Mouse (Mus musculus): ENCODE measurements around the gene Cd2bp2. TPM values are rescaled to one million over a fixed set of nuclear protein-coding genes. Genes with fewer than 3 reads are reported as not detected.

The Cd2bp2 gene
- 27.7 and 29.2 TPM in 2 replicates for polyA plus RNA-seq (2015; fragmentation: Nextera tagmentation; extraction: Ambion mirVana)

GRCm38 (mm10) chr7:127195544-127196295 lies at the start of gene Cd2bp2:
Gene Cd2bp2 (minus strand): TSS chr7:127196050.

DNA sequence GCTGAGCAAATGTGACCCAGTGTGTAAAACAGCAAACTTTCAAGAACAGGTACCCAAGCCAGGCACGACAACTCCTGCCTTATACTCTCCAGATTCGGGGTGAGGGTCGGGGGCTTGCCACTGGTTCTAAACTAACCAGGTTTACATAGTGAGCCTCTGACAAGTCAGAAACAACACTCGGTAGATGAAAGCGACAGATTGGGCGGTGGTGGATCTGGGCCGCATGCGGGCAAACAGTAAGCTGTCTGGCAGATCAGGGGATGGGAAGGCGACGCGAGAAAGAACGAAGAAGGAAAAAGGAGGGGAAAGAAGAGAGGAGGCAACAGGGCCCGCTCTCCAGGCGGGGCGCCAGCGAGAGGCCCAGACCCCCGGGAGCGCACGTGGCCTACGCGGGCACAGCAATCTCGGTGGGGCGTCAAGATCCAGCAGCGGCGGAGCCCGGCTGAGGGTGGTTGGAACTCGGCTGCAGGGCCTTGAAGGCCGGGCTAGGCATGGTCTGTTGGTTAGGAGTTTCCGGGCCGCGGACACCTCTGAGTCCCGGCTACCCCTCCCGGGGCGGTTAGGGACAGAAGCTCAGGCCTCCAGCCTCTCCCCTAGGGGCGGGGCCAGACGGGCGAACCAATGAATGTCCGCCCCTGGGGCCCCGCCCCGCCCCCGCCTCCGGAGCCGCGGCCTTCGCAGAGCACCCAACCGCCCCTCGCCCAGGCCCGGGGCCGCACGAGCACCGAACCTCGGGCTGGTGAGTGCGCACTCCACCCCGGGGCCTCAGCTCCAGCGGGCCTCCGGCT lies 48.2 kb upstream of the Cd2bp2 start, which contains the start of gene Zfp771:
Gene Zfp771 (plus strand): TSS at position 405 of the 788 bp plus-strand sequence.

GRCm38 (mm10) chr7:127232622-127233367 lies 36.9 kb upstream of the Cd2bp2 start, which contains the start of the genes Zfp553 and Sept1:
Gene Zfp553 (plus strand): TSS chr7:127233061.
Gene Sept1 (minus strand): TSS chr7:127233130.

GRCm38 (mm10) chr7:127208553-127209438 lies 12.9 kb upstream of the Cd2bp2 start, which contains the start of gene Mylpf:
Gene Mylpf (plus strand): TSS chr7:127208890.

DNA sequence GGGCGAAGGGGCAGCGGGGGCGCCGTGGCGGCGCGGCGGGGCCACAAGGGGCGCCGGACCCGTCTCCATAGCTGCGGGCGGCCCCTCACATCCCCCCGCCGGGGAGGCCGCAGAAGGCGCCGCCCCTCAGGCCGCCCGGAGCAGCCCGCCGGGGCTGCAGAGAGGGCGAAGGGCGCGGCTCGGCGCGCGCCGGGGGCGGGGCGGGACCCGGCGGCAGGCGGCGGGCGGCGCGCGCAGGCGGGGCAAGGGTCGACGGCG lies 12.4 kb upstream of the Cd2bp2 start, which contains the start of gene Tbc1d10b:
Gene Tbc1d10b (minus strand): TSS at position 174 of the 258 bp plus-strand sequence.

Other genes with a start within 250 kb of the Cd2bp2 start
- gene Asphd1, start 246.5 kb downstream of the Cd2bp2 start, polyA plus RNA-seq (2015; fragmentation: Nextera tagmentation; extraction: Ambion mirVana), result 0.12 TPM in 1 of 2 replicates, not detected in the other
- gene Sez6l2, start 245.5 kb downstream of the Cd2bp2 start, polyA plus RNA-seq (2015; fragmentation: Nextera tagmentation; extraction: Ambion mirVana), result 0.34 and 0.40 TPM in 2 replicates
- 56.1 and 61.1 TPM in 2 replicates for gene Cdipt, start 220.1 kb downstream of the Cd2bp2 start, polyA plus RNA-seq (2015; fragmentation: Nextera tagmentation; extraction: Ambion mirVana)
- 1.4 and 2.3 TPM in 2 replicates for gene Cdiptos, start 220.0 kb downstream of the Cd2bp2 start, polyA plus RNA-seq (2015; fragmentation: Nextera tagmentation; extraction: Ambion mirVana)
- 13.4 and 15.9 TPM in 2 replicates for gene Mvp, start 181.4 kb downstream of the Cd2bp2 start, polyA plus RNA-seq (2015; fragmentation: Nextera tagmentation; extraction: Ambion mirVana)
- not detected in 2 replicates for gene Pagr1b, start 179.6 kb downstream of the Cd2bp2 start, polyA plus RNA-seq (2015; fragmentation: Nextera tagmentation; extraction: Ambion mirVana)
- gene Pagr1a, start 178.7 kb downstream of the Cd2bp2 start, polyA plus RNA-seq (2015; fragmentation: Nextera tagmentation; extraction: Ambion mirVana), result 32.5 and 43.1 TPM in 2 replicates
- gene Gm42742, start 175.0 kb downstream of the Cd2bp2 start, polyA plus RNA-seq (2015; fragmentation: Nextera tagmentation; extraction: Ambion mirVana), result 3.7 and 10.6 TPM in 2 replicates
- gene Prrt2, start 174.8 kb downstream of the Cd2bp2 start, polyA plus RNA-seq (2015; fragmentation: Nextera tagmentation; extraction: Ambion mirVana), result 0.55 and 0.86 TPM in 2 replicates
- 47.2 and 48.3 TPM in 2 replicates for gene Maz, start 169.0 kb downstream of the Cd2bp2 start, polyA plus RNA-seq (2015; fragmentation: Nextera tagmentation; extraction: Ambion mirVana)
- 109 and 120 TPM in 2 replicates for gene Kif22, start 153.6 kb downstream of the Cd2bp2 start, polyA plus RNA-seq (2015; fragmentation: Nextera tagmentation; extraction: Ambion mirVana)
- 10.1 and 23.2 TPM in 2 replicates for gene Zg16, start 108.7 kb downstream of the Cd2bp2 start, polyA plus RNA-seq (2015; fragmentation: Nextera tagmentation; extraction: Ambion mirVana)
- gene AI467606, start 104.7 kb downstream of the Cd2bp2 start, polyA plus RNA-seq (2015; fragmentation: Nextera tagmentation; extraction: Ambion mirVana), result 24.3 and 30.3 TPM in 2 replicates
- 1.4 and 1.5 TPM in 2 replicates for gene Qprt, start 73.8 kb downstream of the Cd2bp2 start, polyA plus RNA-seq (2015; fragmentation: Nextera tagmentation; extraction: Ambion mirVana)
- gene Spn, start 58.2 kb downstream of the Cd2bp2 start, polyA plus RNA-seq (2015; fragmentation: Nextera tagmentation; extraction: Ambion mirVana), result 20.0 and 22.3 TPM in 2 replicates
- gene Tbc1d10b, start 12.4 kb upstream of the Cd2bp2 start, polyA plus RNA-seq (2015; fragmentation: Nextera tagmentation; extraction: Ambion mirVana), result 21.0 and 22.5 TPM in 2 replicates
- 34.1 and 37.7 TPM in 2 replicates for gene Mylpf, start 12.8 kb upstream of the Cd2bp2 start, polyA plus RNA-seq (2015; fragmentation: Nextera tagmentation; extraction: Ambion mirVana)
- 10.2 and 11.5 TPM in 2 replicates for gene Zfp553, start 37.0 kb upstream of the Cd2bp2 start, polyA plus RNA-seq (2015; fragmentation: Nextera tagmentation; extraction: Ambion mirVana)
- 44.4 and 49.3 TPM in 2 replicates for gene Sept1, start 37.1 kb upstream of the Cd2bp2 start, polyA plus RNA-seq (2015; fragmentation: Nextera tagmentation; extraction: Ambion mirVana)
- 21.4 and 23.5 TPM in 2 replicates for gene Zfp771, start 48.2 kb upstream of the Cd2bp2 start, polyA plus RNA-seq (2015; fragmentation: Nextera tagmentation; extraction: Ambion mirVana)
- 87.9 and 90.1 TPM in 2 replicates for gene Dctpp1, start 64.7 kb upstream of the Cd2bp2 start, polyA plus RNA-seq (2015; fragmentation: Nextera tagmentation; extraction: Ambion mirVana)
- 77.6 and 80.8 TPM in 2 replicates for gene Sephs2, start 78.0 kb upstream of the Cd2bp2 start, polyA plus RNA-seq (2015; fragmentation: Nextera tagmentation; extraction: Ambion mirVana)
- gene Itgal, start 100.2 kb upstream of the Cd2bp2 start, polyA plus RNA-seq (2015; fragmentation: Nextera tagmentation; extraction: Ambion mirVana), result 10.0 and 13.4 TPM in 2 replicates
- gene Zfp768, start 149.5 kb upstream of the Cd2bp2 start, polyA plus RNA-seq (2015; fragmentation: Nextera tagmentation; extraction: Ambion mirVana), result 3.2 and 4.1 TPM in 2 replicates
- gene Zfp747, start 180.0 kb upstream of the Cd2bp2 start, polyA plus RNA-seq (2015; fragmentation: Nextera tagmentation; extraction: Ambion mirVana), result 2.5 TPM in 2 replicates
- 1.3 and 1.8 TPM in 2 replicates for gene 9130019O22Rik, start 191.1 kb upstream of the Cd2bp2 start, polyA plus RNA-seq (2015; fragmentation: Nextera tagmentation; extraction: Ambion mirVana)
- 1.7 and 1.9 TPM in 2 replicates for gene E430018J23Rik, start 197.6 kb upstream of the Cd2bp2 start, polyA plus RNA-seq (2015; fragmentation: Nextera tagmentation; extraction: Ambion mirVana)
- gene Zfp764, start 210.8 kb upstream of the Cd2bp2 start, polyA plus RNA-seq (2015; fragmentation: Nextera tagmentation; extraction: Ambion mirVana), result 1.7 and 2.2 TPM in 2 replicates
- gene Zfp688, start 226.0 kb upstream of the Cd2bp2 start, polyA plus RNA-seq (2015; fragmentation: Nextera tagmentation; extraction: Ambion mirVana), result 17.4 and 22.2 TPM in 2 replicates

Measured in spleen, postnatal 0 days (tissue).